Mouse (Mus musculus) ES-Bruce4 (cell line): ENCODE measurements at regions not wholly inside any gene's neighbourhood (a gene's known extent, or its start where the extent isn't known, plus 50 kb on each side); places are given as distances from the start of the nearest gene placed in this dataset.
"Not testable (repeated sequence)": the region's sequence is repeated elsewhere in the genome, so short reads cannot be mapped to it uniquely, and the experiment has no call there.

Experiments used
- H3K27ac ChIP-seq: 2 replicates; pipeline ENCODE4 v1.5.1; 2012; ENCODE audit warnings: low read length, inconsistent platforms; ENCODE audit not compliant: insufficient read depth
- H3K27me3 ChIP-seq: 2 replicates; pipeline ENCODE4 v1.6.1; 2012; ENCODE audit warnings: mild to moderate bottlenecking, low read length, inconsistent platforms; ENCODE audit not compliant: control insufficient read depth, poor library complexity, insufficient read depth, severe bottlenecking
- H3K36me3 ChIP-seq: 2 replicates; pipeline ENCODE4 v1.6.1; 2012; ENCODE audit warnings: inconsistent platforms, mild to moderate bottlenecking, low read length, moderate library complexity; ENCODE audit not compliant: control insufficient read depth, poor library complexity, insufficient read depth, severe bottlenecking
- H3K4me1 ChIP-seq: one replicate; pipeline ENCODE4 v1.8.1; 2011; ENCODE audit warnings: low read length; ENCODE audit not compliant: control insufficient read depth, insufficient read depth
- H3K4me3 ChIP-seq: 2 replicates; pipeline ENCODE4 v1.5.1; 2011; ENCODE audit warnings: low read depth, mild to moderate bottlenecking, low read length
- H3K9ac ChIP-seq: 2 replicates; pipeline ENCODE4 v1.6.1; 2012; ENCODE audit warnings: low read depth, mild to moderate bottlenecking, inconsistent platforms; ENCODE audit not compliant: poor library complexity, severe bottlenecking
- H3K9me3 ChIP-seq: replicated peaks from 2 replicates; pipeline ENCODE4 v1.6.1; 2012; ENCODE audit warnings: mild to moderate bottlenecking, low read length, inconsistent platforms; ENCODE audit not compliant: control insufficient read depth, poor library complexity, insufficient read depth, severe bottlenecking
- CTCF ChIP-seq: IDR thresholded peaks from one replicate; pipeline ENCODE4 v1.8.1; 2011; ENCODE audit warnings: low read depth, low read length
- EP300 ChIP-seq: IDR thresholded peaks from 2 replicates; pipeline ENCODE4 v1.6.1; 2011; ENCODE audit warnings: low read depth, low read length; ENCODE audit not compliant: insufficient read depth
- POLR2A ChIP-seq: IDR thresholded peaks from one replicate; pipeline ENCODE4 v1.8.1; 2011; ENCODE audit warnings: low read length; ENCODE audit not compliant: insufficient read depth

DNA sequence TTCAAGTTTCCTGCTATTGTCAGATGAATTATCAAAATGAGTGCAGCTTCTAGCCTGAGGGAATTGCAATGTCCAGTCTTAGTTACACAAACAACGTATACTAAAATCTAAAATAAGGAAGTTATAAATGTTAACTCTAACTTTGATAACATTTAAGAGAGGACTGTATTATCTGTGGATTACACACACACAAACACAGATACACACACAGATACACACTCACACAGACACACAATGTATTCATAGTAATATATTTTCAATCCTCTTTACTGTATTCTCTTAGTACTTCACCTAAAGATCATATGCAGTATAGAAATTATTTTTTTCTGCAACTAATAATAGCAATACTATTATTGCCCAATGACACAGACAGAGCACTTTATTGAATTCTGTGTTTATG, 661.2 kb upstream of the Slc8a1 start:
- TF ChIP-seq EP300 (no peak), CTCF (no peak), POLR2A (no peak)
- no peak overlapping the region for H3K4me3 ChIP-seq
- no peaks in the 10 kb centered on the region for H3K4me1 ChIP-seq
- no peaks in the 10 kb centered on the region for H3K27me3 ChIP-seq
- H3K36me3 ChIP-seq: no peaks in the 10 kb centered on the region
- no peak overlapping the region for H3K27ac ChIP-seq
- no peak overlapping the region for H3K9ac ChIP-seq
- H3K9me3 ChIP-seq: no peaks in the 10 kb centered on the region

DNA sequence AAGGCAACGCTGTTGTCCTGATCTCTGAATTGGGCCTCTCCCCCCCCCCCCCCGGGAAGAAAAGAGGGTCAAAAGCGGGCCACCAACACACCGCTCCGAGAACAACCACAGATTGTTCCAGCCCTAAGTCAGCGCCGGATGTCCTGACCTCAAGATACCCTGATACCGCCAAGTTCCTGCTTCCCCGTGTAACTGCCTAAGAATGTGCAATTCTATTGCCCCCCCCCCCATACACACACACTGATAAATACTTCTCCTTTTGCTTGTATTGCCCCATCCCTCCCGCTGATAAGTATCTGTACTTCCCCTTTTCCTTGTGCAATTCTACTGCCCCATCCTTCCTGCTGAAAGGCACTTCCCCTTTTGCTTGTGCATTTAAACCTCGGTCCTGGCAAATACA, 641.2 kb upstream of the Slc8a1 start:
- H3K27me3 ChIP-seq, H3K27ac ChIP-seq, H3K4me1 ChIP-seq, H3K4me3 ChIP-seq, H3K36me3 ChIP-seq, H3K9ac ChIP-seq: not testable (repeated sequence)
- peaks cover 13% of the 10 kb centered on the region; the same call in 1 of the 2 replicates for H3K9me3 ChIP-seq

DNA sequence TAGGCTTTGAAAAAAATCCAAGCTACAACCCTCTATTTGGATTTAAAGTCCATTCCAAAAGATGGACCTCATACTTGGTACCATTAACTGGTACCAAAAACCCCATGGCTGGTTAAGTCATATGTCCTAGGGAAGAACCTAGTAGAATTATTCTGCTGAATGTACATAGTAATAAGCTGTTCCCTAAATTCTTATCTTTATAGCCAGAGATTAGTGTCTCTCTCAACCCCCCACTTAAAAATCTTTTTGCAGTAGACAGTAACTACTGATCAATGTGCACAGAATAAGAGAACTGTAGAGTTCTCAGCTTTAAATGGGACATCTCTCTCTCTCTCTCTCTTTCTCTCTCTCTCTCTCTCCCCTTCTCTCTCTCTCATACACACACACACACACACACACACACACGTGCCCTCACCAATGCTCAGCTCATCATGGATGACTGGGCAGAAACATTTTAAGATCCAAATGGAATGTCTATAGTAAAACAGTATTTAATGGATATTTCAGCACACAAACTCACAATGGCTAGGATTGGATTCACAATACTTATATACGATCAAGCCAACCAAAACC, 640.2 kb upstream of the Slc8a1 start:
- Histone ChIP-seq H3K27ac (no peak overlapping the region), H3K9me3 (peaks cover 11% of the 10 kb centered on the region; the same call in 1 of the 2 replicates), H3K36me3 (no peaks in the 10 kb centered on the region), H3K4me1 (no peaks in the 10 kb centered on the region), H3K9ac (no peak overlapping the region), H3K4me3 (no peak overlapping the region), H3K27me3 (no peaks in the 10 kb centered on the region)
- TF ChIP-seq EP300 (no peak), POLR2A (no peak), CTCF (no peak)

DNA sequence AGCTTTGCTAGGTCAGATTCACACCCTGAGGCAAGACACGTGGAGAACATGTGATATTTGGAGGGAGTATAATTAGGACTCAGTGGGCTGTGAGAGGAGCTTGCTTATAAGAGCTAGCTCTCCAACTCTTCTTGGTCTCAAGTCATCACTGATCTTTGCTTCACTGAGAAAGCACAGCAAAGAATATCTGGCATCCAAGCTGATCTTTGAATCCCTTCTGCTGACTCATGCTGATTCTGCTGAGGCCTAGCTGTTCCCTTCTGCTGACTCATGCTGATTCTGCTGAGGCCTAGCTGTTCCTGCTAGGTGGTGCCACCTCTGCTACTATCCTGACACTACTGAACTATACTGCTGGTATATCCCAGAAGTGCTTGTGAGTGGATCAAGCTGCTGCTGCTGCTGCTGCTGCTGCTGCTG, 639.0 kb upstream of the Slc8a1 start:
- TF ChIP-seq CTCF (no peak), EP300 (0 out of 2 replicates have a peak, but pooled peaks have one; percentile 56), POLR2A (no peak)
- H3K4me3 ChIP-seq: no peak overlapping the region

DNA sequence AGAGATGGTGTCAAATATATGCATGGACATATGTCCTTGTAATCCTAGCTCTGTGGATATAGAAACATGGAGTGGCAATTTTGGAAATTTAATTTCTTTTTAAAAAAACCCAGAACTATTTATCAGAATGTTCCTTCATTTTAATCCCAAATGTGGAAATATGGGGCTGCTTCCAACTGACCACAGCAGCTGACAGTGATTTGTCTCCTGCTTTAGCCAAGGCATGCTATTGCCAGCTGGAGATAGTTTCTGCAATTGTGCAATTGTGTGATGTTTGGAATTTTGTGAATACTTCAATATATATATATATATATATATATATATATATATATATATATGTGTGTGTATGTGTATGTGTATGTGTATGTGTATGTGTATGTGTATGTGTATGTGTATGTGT, 629.7 kb upstream of the Slc8a1 start:
- TF ChIP-seq CTCF (no peak), EP300 (no peak), POLR2A (no peak)
- H3K27me3 ChIP-seq: no peaks in the 10 kb centered on the region
- H3K36me3 ChIP-seq: no peaks in the 10 kb centered on the region
- no peaks in the 10 kb centered on the region for H3K4me1 ChIP-seq
- H3K27ac ChIP-seq: no peak overlapping the region
- no peak overlapping the region for H3K4me3 ChIP-seq
- no peak overlapping the region for H3K9ac ChIP-seq
- H3K9me3 ChIP-seq: no peaks in the 10 kb centered on the region

More for the DNA sequence above, 639.0 kb upstream of the Slc8a1 start:
- Histone ChIP-seq H3K27me3 (no peaks in the 10 kb centered on the region), H3K36me3 (no peaks in the 10 kb centered on the region), H3K9ac (no peak overlapping the region), H3K4me1 (no peaks in the 10 kb centered on the region), H3K27ac (no peak overlapping the region), H3K9me3 (peaks cover 11% of the 10 kb centered on the region; the same call in 1 of the 2 replicates)

DNA sequence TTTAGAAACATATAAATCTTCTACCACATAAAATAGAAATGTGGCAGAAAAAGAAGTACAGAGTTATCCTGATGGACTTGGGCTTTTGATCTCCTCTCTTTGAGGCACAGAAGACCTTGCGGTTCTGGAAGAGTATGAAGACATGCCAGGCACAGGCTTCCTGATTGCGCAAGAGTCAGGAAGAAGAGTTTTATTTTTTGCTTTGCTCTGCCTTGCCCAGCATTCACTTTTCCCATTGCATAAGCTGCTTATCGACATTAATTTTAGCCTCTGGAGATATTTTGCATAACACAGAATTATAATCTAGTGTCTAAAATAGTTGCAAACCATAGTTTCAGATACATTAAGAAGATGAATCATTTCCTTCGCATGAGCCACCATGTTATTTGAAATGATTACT, 627.8 kb upstream of the Slc8a1 start:
- no peak overlapping the region for H3K27ac ChIP-seq
- no peaks in the 10 kb centered on the region for H3K36me3 ChIP-seq
- H3K27me3 ChIP-seq: no peaks in the 10 kb centered on the region
- H3K9me3 ChIP-seq: no peaks in the 10 kb centered on the region
- H3K4me1 ChIP-seq: no peaks in the 10 kb centered on the region
- no peak overlapping the region for H3K9ac ChIP-seq
- no peak overlapping the region for H3K4me3 ChIP-seq
- no peak for TF ChIP-seq EP300
- no peak for TF ChIP-seq POLR2A
- TF ChIP-seq CTCF: no peak
